Mouse (Mus musculus) embryonic fibroblast, embryonic 13.5 days (primary cell): ENCODE measurements at regions not wholly inside any gene's neighbourhood (a gene's known extent, or its start where the extent isn't known, plus 50 kb on each side); places are given as distances from the start of the nearest gene placed in this dataset.

Experiments
- CTCF ChIP-seq: IDR thresholded peaks from 2 replicates; pipeline ENCODE4 v1.5.1; 2011; ENCODE audit warnings: mild to moderate bottlenecking, control low read depth, low read length, moderate library complexity, borderline replicate concordance; ENCODE audit not compliant: insufficient read depth
- POLR2A ChIP-seq: IDR thresholded peaks from 2 replicates; pipeline ENCODE4 v1.6.1; 2011; ENCODE audit warnings: low read depth, mild to moderate bottlenecking, control low read depth, low read length, moderate library complexity

GRCm38 (mm10) chr12:25864113-25864852, 550.8 kb downstream of the Rnf144a start:
- TF ChIP-seq POLR2A (no peak), CTCF (no peak)
